Mouse (Mus musculus): Measurements from ENCODE around the gene Irf8.

DNA sequence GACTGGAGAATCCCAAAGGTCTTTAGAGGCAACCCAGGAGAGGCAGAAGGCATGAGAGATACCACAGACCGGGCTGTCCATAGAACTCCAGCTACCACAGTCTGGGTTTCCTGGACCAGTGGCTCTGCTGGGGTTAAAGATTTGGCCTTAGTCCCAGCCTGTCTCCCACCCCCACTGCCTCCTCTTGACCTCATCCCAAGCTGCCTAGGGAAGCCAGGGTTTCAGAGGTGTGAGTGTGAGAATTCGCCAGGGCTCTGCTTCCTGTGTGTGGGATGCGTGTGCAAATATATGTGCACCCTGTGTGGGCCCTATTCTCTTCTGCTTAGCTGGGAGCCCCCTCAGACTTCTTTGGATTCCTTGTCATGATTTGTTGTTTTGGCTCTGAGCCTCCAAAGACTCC lies 68.6 kb downstream of the Irf8 start:
- no peak for TF ChIP-seq CTCF (IDR thresholded peaks at IDR 0.05; ENCODE audit: borderline replicate concordance, control insufficient read depth, extremely low read depth, insufficient read depth, low read length, poor library complexity)
- TF ChIP-seq POLR2A (IDR thresholded peaks at IDR 0.05; ENCODE audit: control insufficient read depth, extremely low read depth, insufficient read depth, low read length, poor library complexity) = no peak
